Mouse (Mus musculus): Measurements from ENCODE around the gene Krtap16-1.

Gene Krtap16-1

GRCm38 (mm10) chr11:99948175-99948574, 38.2 kb downstream of the Krtap16-1 start, which contains the start of gene Krtap9-5:
Gene Krtap9-5 (plus strand): TSS chr11:99948475.
- no peak for DNase-seq

- no peak for DNase-seq
Measured at GRCm38 (mm10) chr11:99937751-99938264, 48.6 kb downstream of the Krtap16-1 start.

GRCm38 (mm10) chr11:99935991-99936390, 50.4 kb downstream of the Krtap16-1 start, which contains the start of gene Krtap31-2:
Gene Krtap31-2 (plus strand): TSS chr11:99936291.
- no peak for DNase-seq
